Mouse (Mus musculus) heart, embryonic 13.5 days (tissue): ENCODE measurements around the gene Slc2a2. TPM values are rescaled to one million over a fixed set of nuclear protein-coding genes. Genes with fewer than 3 reads are reported as not detected.

Experiments
- ATAC-seq: fragments of 200-750 bp; cut with Nextera tagmentation; 2 replicates; pipeline ENCODE4 v1.8.0; 2017; ENCODE audit warnings: moderate TSS enrichment; ENCODE audit not compliant: insufficient number of reproducible peaks, low FRiP score, low TSS enrichment; ENCODE audit errors: extremely low read depth
- H3K27ac ChIP-seq: fragments of 300-500 bp; sonication (generic); replicated peaks from 2 replicates; pipeline ENCODE4 v1.5.1; 2015; ENCODE audit warnings: moderate library complexity, mild to moderate bottlenecking, inconsistent platforms
- H3K27me3 ChIP-seq: fragments of 300-500 bp; sonication (generic); replicated peaks from 2 replicates; pipeline ENCODE4 v1.6.1; 2015; ENCODE audit warnings: mild to moderate bottlenecking, inconsistent platforms
- H3K36me3 ChIP-seq: fragments of 300-500 bp; sonication (generic); 2 replicates; pipeline ENCODE4 v1.6.1; 2015; ENCODE audit warnings: mild to moderate bottlenecking, inconsistent platforms
- H3K4me1 ChIP-seq: fragments of 300-500 bp; sonication (generic); 2 replicates; pipeline ENCODE4 v1.6.1; 2015; ENCODE audit warnings: inconsistent platforms
- H3K4me2 ChIP-seq: fragments of 300-500 bp; sonication (generic); 2 replicates; pipeline ENCODE4 v1.6.1; 2015; ENCODE audit warnings: inconsistent platforms, mild to moderate bottlenecking, moderate library complexity
- H3K4me3 ChIP-seq: fragments of 300-500 bp; sonication (generic); 2 replicates; pipeline ENCODE4 v1.5.1; 2015; ENCODE audit warnings: moderate library complexity, mild to moderate bottlenecking, inconsistent platforms
- H3K9ac ChIP-seq: fragments of 300-500 bp; sonication (generic); 2 replicates; pipeline ENCODE4 v1.6.1; 2015; ENCODE audit warnings: inconsistent platforms, mild to moderate bottlenecking, moderate library complexity
- H3K9me3 ChIP-seq: fragments of 300-500 bp; sonication (generic); 2 replicates; pipeline ENCODE4 v1.6.1; 2016; ENCODE audit warnings: inconsistent platforms
- whole genome bisulfite sequencing: fragments of 180-500 bp; shearing (Covaris S2); methylation state at CpG from one replicate; pipeline ENCODE4 v1.1.7; 2015; ENCODE audit warnings: mixed read lengths; 5-methylcytosine and 5-hydroxymethylcytosine counted together
- polyA plus RNA-seq: library from polyadenylated mRNA; unstranded; fragments of >200 nt; fragmentation: Nextera tagmentation; extraction: Ambion mirVana; gene quantifications from 2 replicates; pipeline ENCODE4 v1.2.1, GENCODE M21; 2015

The Slc2a2 gene
- polyA plus RNA-seq, 1 experiment from 2014 or later, result 0.16 TPM

- Histone ChIP-seq H3K27ac (no peak overlapping the region), H3K4me2 (no peak overlapping the region), H3K36me3 (no peaks in the 10 kb centered on the region), H3K9me3 (no peaks in the 10 kb centered on the region), H3K4me1 (peaks cover 8% of the 10 kb centered on the region; the same call in 1 of the 2 replicates), H3K4me3 (no peak overlapping the region), H3K9ac (no peak overlapping the region), H3K27me3 (no peaks in the 10 kb centered on the region)
- ATAC-seq, result no peak
- WGBS, result 91% methylated on average over 7 of the region's 7 CpGs
These were observed 28.7 kb downstream of the Slc2a2 start for GRCm38 (mm10) chr3:28726356-28726755.

DNA sequence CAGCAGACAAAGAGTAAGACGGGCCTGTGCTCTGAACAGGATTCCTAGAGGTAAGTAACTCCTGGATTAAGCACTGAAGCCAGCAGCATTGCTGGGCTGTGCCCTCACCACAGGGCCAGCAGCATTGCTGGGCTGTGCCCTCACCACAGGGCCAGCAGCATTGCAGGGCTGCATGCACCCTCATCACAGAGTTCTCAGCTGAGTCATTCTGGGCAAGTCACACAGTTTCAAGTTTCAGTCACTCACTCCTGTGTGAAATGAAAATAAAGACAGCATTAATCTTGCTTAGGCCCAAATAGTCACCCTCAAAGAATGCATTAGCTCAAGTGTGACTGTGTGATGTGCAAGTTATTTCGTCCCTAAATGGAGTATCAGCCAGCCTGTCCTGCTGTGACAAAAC lies 37.0 kb downstream of the Slc2a2 start:
- Histone ChIP-seq H3K27ac (no peak overlapping the region), H3K4me1 (peaks cover 7% of the 10 kb centered on the region; the same call in 1 of the 2 replicates), H3K4me3 (no peak overlapping the region), H3K36me3 (no peaks in the 10 kb centered on the region), H3K4me2 (no peak overlapping the region), H3K9me3 (no peaks in the 10 kb centered on the region), H3K9ac (no peak overlapping the region), H3K27me3 (no peaks in the 10 kb centered on the region)
- no peak for ATAC-seq
- 50% methylated on average over 2 of the region's 2 CpGs for WGBS

DNA sequence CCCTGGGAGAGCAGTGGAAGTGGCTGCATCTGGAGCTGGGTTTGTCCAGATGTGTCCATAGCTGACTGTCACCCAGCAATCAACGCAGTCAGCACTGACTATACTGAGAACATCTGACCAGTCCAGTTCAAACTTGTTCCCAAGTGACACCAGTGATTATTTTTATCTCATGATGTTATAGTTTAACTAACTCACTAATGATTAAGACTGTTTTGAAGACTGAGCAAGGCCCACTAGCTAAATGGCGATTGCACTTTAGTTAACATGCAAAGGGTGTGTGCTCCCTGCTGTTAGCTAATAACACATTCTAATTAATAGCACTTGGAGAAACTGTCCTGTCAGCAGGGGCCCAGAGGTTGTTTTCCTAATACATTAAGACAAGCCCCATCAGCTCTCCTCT lies 39.3 kb downstream of the Slc2a2 start:
- peaks cover 7% of the 10 kb centered on the region; the same call in 1 of the 2 replicates for H3K4me1 ChIP-seq
- no peak overlapping the region for H3K4me3 ChIP-seq
- no peak overlapping the region for H3K4me2 ChIP-seq
- ATAC-seq, result no peak
- H3K36me3 ChIP-seq, result no peaks in the 10 kb centered on the region
- no peaks in the 10 kb centered on the region for H3K9me3 ChIP-seq
- H3K27ac ChIP-seq, result no peak overlapping the region
- WGBS, result 44% methylated on average over 2 of the region's 2 CpGs
- H3K9ac ChIP-seq, result no peak overlapping the region
- H3K27me3 ChIP-seq, result no peaks in the 10 kb centered on the region

DNA sequence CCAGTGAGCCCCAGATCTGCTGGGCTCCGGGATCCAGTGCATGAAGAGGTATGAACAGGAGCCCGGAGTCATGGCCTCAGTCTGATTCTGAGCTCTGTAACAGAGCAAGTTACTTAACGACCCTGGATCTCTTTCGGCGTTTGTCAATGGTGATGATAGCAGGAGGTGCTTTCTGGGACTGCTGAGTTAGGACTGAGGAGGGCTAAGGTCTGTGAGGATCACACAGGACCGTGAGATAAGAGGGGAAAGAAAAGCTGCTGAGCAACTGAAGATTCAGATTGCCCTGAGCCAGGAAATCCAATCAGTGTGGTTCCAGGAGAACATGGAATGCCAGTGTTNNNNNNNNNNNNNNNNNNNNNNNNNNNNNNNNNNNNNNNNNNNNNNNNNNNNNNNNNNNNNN lies 42.6 kb downstream of the Slc2a2 start:
- no peak for ATAC-seq
- 19% methylated on average over 6 of the region's 6 CpGs for WGBS
- no peak overlapping the region for H3K4me2 ChIP-seq
- peaks cover 13% of the 10 kb centered on the region; the same call in 1 of the 2 replicates for H3K27me3 ChIP-seq
- no peaks in the 10 kb centered on the region for H3K36me3 ChIP-seq
- peaks cover 4% of the 10 kb centered on the region; the same call in 1 of the 2 replicates for H3K4me1 ChIP-seq
- no peak overlapping the region for H3K27ac ChIP-seq
- H3K9me3 ChIP-seq, result no peaks in the 10 kb centered on the region
- H3K4me3 ChIP-seq, result no peak overlapping the region
- H3K9ac ChIP-seq, result no peak overlapping the region

DNA sequence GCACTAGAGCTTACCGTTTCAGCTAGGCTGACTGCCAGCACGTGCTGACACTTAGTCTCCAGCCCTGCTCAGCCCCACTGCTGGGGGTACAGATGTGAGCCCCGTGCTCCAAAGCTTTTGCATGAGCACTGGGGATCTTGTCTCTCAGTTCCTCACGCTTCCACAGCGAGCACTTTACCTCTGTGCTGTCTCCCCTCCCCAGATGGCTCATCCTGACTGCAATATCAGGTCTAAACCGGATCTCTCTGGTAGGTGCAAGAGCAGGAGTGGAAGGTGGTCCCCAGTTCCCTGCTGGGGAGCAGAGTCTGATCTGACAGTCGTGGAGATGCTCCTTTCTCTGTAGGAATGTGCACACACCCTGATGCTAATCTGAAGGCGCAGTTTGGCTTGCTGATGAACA lies 45.5 kb downstream of the Slc2a2 start:
- no peak for ATAC-seq
- Histone ChIP-seq H3K4me3 (no peak overlapping the region), H3K4me1 (peaks cover 4% of the 10 kb centered on the region; the same call in 1 of the 2 replicates), H3K36me3 (no peaks in the 10 kb centered on the region), H3K27ac (no peak overlapping the region), H3K9me3 (no peaks in the 10 kb centered on the region), H3K27me3 (peaks cover 13% of the 10 kb centered on the region; the same call in 1 of the 2 replicates), H3K9ac (no peak overlapping the region), H3K4me2 (no peak overlapping the region)
- 33% methylated on average over 8 of the region's 8 CpGs for WGBS

GRCm38 (mm10) chr3:28745835-28746483 lies 48.3 kb downstream of the Slc2a2 start:
- no peak overlapping the region for H3K27ac ChIP-seq
- peak; percentile 58; the same call in 1 of the 2 replicates for ATAC-seq
- H3K9ac ChIP-seq, result no peak overlapping the region
- WGBS, result 32% methylated on average over 7 of the region's 7 CpGs
- H3K4me3 ChIP-seq, result no peak overlapping the region
- peaks cover 4% of the 10 kb centered on the region; the same call in 1 of the 2 replicates for H3K4me1 ChIP-seq
- no peak overlapping the region for H3K4me2 ChIP-seq
- H3K9me3 ChIP-seq, result no peaks in the 10 kb centered on the region
- H3K36me3 ChIP-seq, result no peaks in the 10 kb centered on the region
- H3K27me3 ChIP-seq, result peaks cover 13% of the 10 kb centered on the region; the same call in 1 of the 2 replicates

DNA sequence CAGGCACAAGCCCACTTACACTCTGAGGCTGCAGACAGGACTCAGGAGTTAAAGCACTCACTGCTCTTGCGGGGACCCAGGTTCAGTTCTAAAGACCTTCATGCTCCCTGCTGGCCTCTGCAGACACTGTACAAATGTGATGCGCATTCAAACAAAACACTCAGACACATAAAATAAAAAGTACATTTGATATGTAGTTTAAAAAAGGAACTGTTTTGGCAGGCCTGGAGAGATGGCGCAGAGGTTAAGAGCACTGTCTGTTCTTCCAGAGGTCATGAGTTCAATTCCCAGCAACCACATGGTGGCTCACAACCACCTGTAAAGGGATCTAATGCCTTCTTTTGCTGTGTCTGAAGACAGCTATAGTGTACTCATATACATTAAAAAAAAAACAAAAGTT lies 50.4 kb downstream of the Slc2a2 start:
- Histone ChIP-seq H3K27me3 (peaks cover 12% of the 10 kb centered on the region; the same call in 1 of the 2 replicates), H3K9ac (no peak overlapping the region), H3K4me3 (no peak overlapping the region), H3K9me3 (no peaks in the 10 kb centered on the region), H3K4me1 (peaks cover 3% of the 10 kb centered on the region; the same call in 1 of the 2 replicates), H3K36me3 (no peaks in the 10 kb centered on the region), H3K27ac (no peak overlapping the region), H3K4me2 (no peak overlapping the region)
- WGBS, result 83% methylated on average over 3 of the region's 3 CpGs
- ATAC-seq, result no peak

- Histone ChIP-seq H3K27me3 (peaks cover 6% of the 10 kb centered on the region; the same call in 1 of the 2 replicates), H3K9ac (no peak overlapping the region), H3K4me3 (no peak overlapping the region), H3K9me3 (no peaks in the 10 kb centered on the region), H3K4me2 (no peak overlapping the region), H3K4me1 (no peaks in the 10 kb centered on the region), H3K27ac (no peak overlapping the region), H3K36me3 (no peaks in the 10 kb centered on the region)
- ATAC-seq, result no peak
These were observed 51.3 kb downstream of the Slc2a2 start for GRCm38 (mm10) chr3:28748956-28749355.

DNA sequence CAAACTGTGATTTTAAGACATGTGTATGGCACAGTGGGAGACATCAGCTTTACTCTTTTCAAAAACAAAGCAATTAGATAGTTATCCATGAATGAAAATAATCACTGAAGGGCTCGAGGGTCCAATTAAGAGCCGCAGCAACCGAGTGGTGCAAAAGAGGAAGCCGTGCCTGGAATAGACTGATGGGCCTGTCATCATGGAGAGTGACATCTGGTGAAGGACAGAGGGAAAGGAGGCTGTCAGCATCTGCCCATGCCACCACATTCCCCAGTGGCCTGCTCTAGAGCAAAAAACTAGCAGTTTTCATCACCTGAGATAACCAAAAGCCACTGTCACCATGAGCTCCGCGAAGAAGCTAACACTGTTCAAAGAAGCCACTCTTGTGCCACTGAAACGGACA lies 57.8 kb downstream of the Slc2a2 start:
- 34% methylated on average over 7 of the region's 7 CpGs for WGBS
- Histone ChIP-seq H3K27ac (no peak overlapping the region), H3K4me3 (no peak overlapping the region), H3K4me1 (peaks cover 3% of the 10 kb centered on the region), H3K9me3 (no peaks in the 10 kb centered on the region), H3K27me3 (peaks cover 5% of the 10 kb centered on the region; the same call in 1 of the 2 replicates), H3K9ac (no peak overlapping the region), H3K36me3 (no peaks in the 10 kb centered on the region), H3K4me2 (no peak overlapping the region)
- ATAC-seq, result no peak

GRCm38 (mm10) chr3:28761225-28761789 lies 63.6 kb downstream of the Slc2a2 start:
- no peaks in the 10 kb centered on the region; the same call in 1 of the 2 replicates for H3K27me3 ChIP-seq
- H3K4me1 ChIP-seq, result no peaks in the 10 kb centered on the region
- no peaks in the 10 kb centered on the region for H3K9me3 ChIP-seq
- WGBS, result 83% methylated on average over 8 of the region's 8 CpGs
- no peak overlapping the region for H3K4me3 ChIP-seq
- no peak overlapping the region for H3K27ac ChIP-seq
- no peak overlapping the region for H3K4me2 ChIP-seq
- H3K9ac ChIP-seq, result no peak overlapping the region
- H3K36me3 ChIP-seq, result no peaks in the 10 kb centered on the region
- no peak for ATAC-seq

GRCm38 (mm10) chr3:28766935-28767334 lies 69.2 kb downstream of the Slc2a2 start:
- H3K9me3 ChIP-seq, result no peaks in the 10 kb centered on the region
- no peak overlapping the region for H3K4me3 ChIP-seq
- H3K27ac ChIP-seq, result no peak overlapping the region
- H3K4me2 ChIP-seq, result no peak overlapping the region
- WGBS, result 69% methylated on average over 4 of the region's 4 CpGs
- H3K4me1 ChIP-seq, result no peaks in the 10 kb centered on the region
- no peak for ATAC-seq
- no peaks in the 10 kb centered on the region for H3K36me3 ChIP-seq
- no peaks in the 10 kb centered on the region for H3K27me3 ChIP-seq
- H3K9ac ChIP-seq, result no peak overlapping the region

GRCm38 (mm10) chr3:28768222-28768621 lies 70.5 kb downstream of the Slc2a2 start:
- no peak overlapping the region for H3K27ac ChIP-seq
- no peak for ATAC-seq
- H3K9ac ChIP-seq, result no peak overlapping the region

More at GRCm38 (mm10) chr3:28768222-28768621, 70.5 kb downstream of the Slc2a2 start:
- no peaks in the 10 kb centered on the region for H3K9me3 ChIP-seq
- H3K4me2 ChIP-seq, result no peak overlapping the region
- H3K4me1 ChIP-seq, result no peaks in the 10 kb centered on the region
- no peaks in the 10 kb centered on the region for H3K36me3 ChIP-seq
- H3K27me3 ChIP-seq, result no peaks in the 10 kb centered on the region
- H3K4me3 ChIP-seq, result no peak overlapping the region
- WGBS, result 69% methylated on average over 3 of the region's 3 CpGs
